Mouse (Mus musculus) forebrain, embryonic 11.5 days (tissue): ENCODE measurements around the gene Bfar. TPM values are rescaled to one million over a fixed set of nuclear protein-coding genes. Genes with fewer than 3 reads are reported as not detected.
"Not testable (repeated sequence)": the region's sequence is repeated elsewhere in the genome, so short reads cannot be mapped to it uniquely, and the experiment has no call there.

Source experiments
- ATAC-seq: fragments of 200-750 bp; cut with Nextera tagmentation; replicated peaks from 2 replicates; pipeline ENCODE4 v1.8.0; 2017; ENCODE audit warnings: moderate TSS enrichment; ENCODE audit not compliant: low FRiP score
- DNase-seq: peaks from one replicate; pipeline ENCODE4 v3.0.0-alpha.2; 2017; ENCODE audit warnings: low spot score
- H3K27ac ChIP-seq: fragments of 300-500 bp; sonication (generic); 2 replicates; pipeline ENCODE4 v1.5.1; 2014; ENCODE audit warnings: low read depth, low read length
- H3K27me3 ChIP-seq: fragments of 300-500 bp; sonication (generic); 2 replicates; pipeline ENCODE4 v1.6.1; 2014; ENCODE audit warnings: mild to moderate bottlenecking, low read length, mixed read lengths; ENCODE audit not compliant: control insufficient read depth, insufficient read depth
- H3K36me3 ChIP-seq: fragments of 300-500 bp; sonication (generic); 2 replicates; pipeline ENCODE4 v1.6.1; 2014; ENCODE audit warnings: mild to moderate bottlenecking, low read length, moderate library complexity, mixed read lengths; ENCODE audit not compliant: control insufficient read depth, insufficient read depth
- H3K4me1 ChIP-seq: fragments of 300-500 bp; sonication (generic); replicated peaks from 2 replicates; pipeline ENCODE4 v1.6.1; 2014; ENCODE audit warnings: low read length, mixed read lengths; ENCODE audit not compliant: control insufficient read depth, insufficient read depth
- H3K4me2 ChIP-seq: fragments of 300-500 bp; sonication (generic); 2 replicates; pipeline ENCODE4 v1.6.1; 2014; ENCODE audit warnings: low read depth, mild to moderate bottlenecking, low read length, moderate library complexity, mixed read lengths; ENCODE audit not compliant: severe bottlenecking
- H3K4me3 ChIP-seq: fragments of 300-500 bp; sonication (generic); 2 replicates; pipeline ENCODE4 v1.5.1; 2014; ENCODE audit warnings: low read depth, low read length
- H3K9ac ChIP-seq: fragments of 300-500 bp; sonication (generic); 2 replicates; pipeline ENCODE4 v1.6.1; 2014; ENCODE audit warnings: low read length
- H3K9me3 ChIP-seq: fragments of 300-500 bp; sonication (generic); 2 replicates; pipeline ENCODE4 v1.6.1; 2016; ENCODE audit warnings: low read length, mixed read lengths; ENCODE audit not compliant: control insufficient read depth
- WGBS: fragments of 180-500 bp; shearing (Covaris S2); extraction: QIAGEN DNeasy Blood & Tissue Kit; methylation state at CpG from one replicate; pipeline ENCODE4 v1.1.7; 2014; 5-methylcytosine and 5-hydroxymethylcytosine counted together
- polyA plus RNA-seq: library from polyadenylated mRNA; unstranded; fragments of >200 nt; fragmentation: Nextera tagmentation; extraction: Ambion mirVana; gene quantifications from 2 replicates; pipeline ENCODE4 v1.2.1, GENCODE M21; 2014

The Bfar gene
- polyA plus RNA-seq, 1 experiment from 2014 or later, result 41.2 TPM

GRCm38 (mm10) chr16:13730285-13731255 lies 58.9 kb downstream of the Bfar start, which contains the start of gene Pla2g10:
Pla2g10 (minus strand) TSS chr16:13730983.
- H3K9ac ChIP-seq, result no peak within 1 kb of the TSS
- ATAC-seq (no peak; the same call in 1 of the 2 replicates), DNase-seq (no peak)
- peak within 1 kb of the TSS; percentile 18; the same call in 1 of the 2 replicates for H3K4me2 ChIP-seq
- no peaks in the 10 kb centered on the region for H3K27me3 ChIP-seq
- WGBS, result 16% methylated on average over 26 of the region's 26 CpGs
- no peak within 1 kb of the TSS for H3K27ac ChIP-seq
- no peak within 1 kb of the TSS for H3K4me3 ChIP-seq
- no peaks in the 10 kb centered on the region for H3K9me3 ChIP-seq
- H3K4me1 ChIP-seq, result no peaks in the 10 kb centered on the region
- H3K36me3 ChIP-seq, result no peaks in the 10 kb centered on the region

GRCm38 (mm10) chr16:13732786-13733185 lies 61.1 kb downstream of the Bfar start:
- no peak for DNase-seq
- no peaks in the 10 kb centered on the region for H3K9me3 ChIP-seq
- H3K27me3 ChIP-seq, result no peaks in the 10 kb centered on the region
- no peak overlapping the region for H3K9ac ChIP-seq
- no peaks in the 10 kb centered on the region for H3K36me3 ChIP-seq
- no peak overlapping the region for H3K4me3 ChIP-seq
- no peak for ATAC-seq
- no peak overlapping the region for H3K4me2 ChIP-seq
- no peaks in the 10 kb centered on the region for H3K4me1 ChIP-seq
- WGBS, result 76% methylated on average over 3 of the region's 3 CpGs
- no peak overlapping the region for H3K27ac ChIP-seq

GRCm38 (mm10) chr16:13733518-13734137 lies 62.0 kb downstream of the Bfar start:
- ATAC-seq, result no peak
- Histone ChIP-seq H3K4me1 (no peaks in the 10 kb centered on the region), H3K9me3 (no peaks in the 10 kb centered on the region), H3K9ac (no peak overlapping the region), H3K4me3 (no peak overlapping the region), H3K36me3 (no peaks in the 10 kb centered on the region), H3K4me2 (no peak overlapping the region), H3K27me3 (no peaks in the 10 kb centered on the region), H3K27ac (no peak overlapping the region)
- WGBS, result 25% methylated on average over 9 of the region's 9 CpGs
- DNase-seq, result peak; percentile 84

GRCm38 (mm10) chr16:13735977-13736376 lies 64.3 kb downstream of the Bfar start:
- Histone ChIP-seq H3K9me3 (no peaks in the 10 kb centered on the region), H3K27me3 (no peaks in the 10 kb centered on the region), H3K4me2 (no peak overlapping the region), H3K4me3 (no peak overlapping the region), H3K27ac (no peak overlapping the region), H3K9ac (no peak overlapping the region), H3K36me3 (no peaks in the 10 kb centered on the region), H3K4me1 (no peaks in the 10 kb centered on the region)
- DNase-seq, result no peak
- WGBS, result 90% methylated on average over 8 of the region's 8 CpGs
- no peak for ATAC-seq

GRCm38 (mm10) chr16:13739044-13739443 lies 67.4 kb downstream of the Bfar start:
- not testable (repeated sequence) for H3K4me2 ChIP-seq, H3K36me3 ChIP-seq, H3K9me3 ChIP-seq, H3K27me3 ChIP-seq, H3K9ac ChIP-seq, H3K27ac ChIP-seq, H3K4me3 ChIP-seq, DNase-seq, H3K4me1 ChIP-seq, ATAC-seq
- WGBS, result 58% methylated on average over 4 of the region's 4 CpGs

GRCm38 (mm10) chr16:13740844-13741243 lies 69.2 kb downstream of the Bfar start:
- Histone ChIP-seq H3K9me3 (no peaks in the 10 kb centered on the region), H3K4me3 (no peak overlapping the region), H3K36me3 (no peaks in the 10 kb centered on the region), H3K27me3 (no peaks in the 10 kb centered on the region), H3K9ac (no peak overlapping the region), H3K4me1 (no peaks in the 10 kb centered on the region), H3K27ac (no peak overlapping the region), H3K4me2 (no peak overlapping the region)
- 71% methylated on average over 2 of the region's 2 CpGs for WGBS
- DNase-seq (no peak), ATAC-seq (no peak)

GRCm38 (mm10) chr16:13747708-13748107 lies 76.0 kb downstream of the Bfar start:
- H3K4me3 ChIP-seq, result no peak overlapping the region
- H3K4me1 ChIP-seq, result no peaks in the 10 kb centered on the region
- ATAC-seq (no peak), DNase-seq (no peak)
- no peaks in the 10 kb centered on the region for H3K27me3 ChIP-seq
- no peak overlapping the region for H3K9ac ChIP-seq
- no peak overlapping the region for H3K27ac ChIP-seq
- no peak overlapping the region for H3K4me2 ChIP-seq
- WGBS, result 92% methylated on average over 8 of the region's 8 CpGs
- H3K36me3 ChIP-seq, result no peaks in the 10 kb centered on the region
- H3K9me3 ChIP-seq, result no peaks in the 10 kb centered on the region

- ATAC-seq (no peak), DNase-seq (no peak)
- H3K27ac ChIP-seq, result no peak overlapping the region
- WGBS, result 67% methylated on average over 3 of the region's 3 CpGs
- no peaks in the 10 kb centered on the region for H3K4me1 ChIP-seq
- no peaks in the 10 kb centered on the region for H3K27me3 ChIP-seq
- no peak overlapping the region for H3K9ac ChIP-seq
- no peaks in the 10 kb centered on the region for H3K36me3 ChIP-seq
- no peak overlapping the region for H3K4me2 ChIP-seq
- no peak overlapping the region for H3K4me3 ChIP-seq
- H3K9me3 ChIP-seq, result no peaks in the 10 kb centered on the region
Observed at GRCm38 (mm10) chr16:13748124-13748523, 76.5 kb downstream of the Bfar start.
